Mouse (Mus musculus) midbrain, embryonic 13.5 days (tissue): ENCODE measurements around the gene Gpc6. TPM values are rescaled to one million over a fixed set of nuclear protein-coding genes. Genes with fewer than 3 reads are reported as not detected.

ENCODE experiments used
- ATAC-seq: fragments of 200-750 bp; cut with Nextera tagmentation; 2 replicates; pipeline ENCODE4 v1.8.0; 2017; ENCODE audit warnings: mild to moderate bottlenecking, moderate TSS enrichment, moderate library complexity
- H3K27ac ChIP-seq: fragments of 300-500 bp; sonication (generic); 2 replicates; pipeline ENCODE4 v1.5.1; 2015; ENCODE audit warnings: inconsistent platforms, mild to moderate bottlenecking, moderate library complexity
- H3K27me3 ChIP-seq: fragments of 300-500 bp; sonication (generic); 2 replicates; pipeline ENCODE4 v1.6.1; 2015; ENCODE audit warnings: mild to moderate bottlenecking, inconsistent platforms
- H3K36me3 ChIP-seq: fragments of 300-500 bp; sonication (generic); 2 replicates; pipeline ENCODE4 v1.6.1; 2015; ENCODE audit warnings: mild to moderate bottlenecking, inconsistent platforms
- H3K4me1 ChIP-seq: fragments of 300-500 bp; sonication (generic); replicated peaks from 2 replicates; pipeline ENCODE4 v1.6.1; 2015; ENCODE audit warnings: inconsistent platforms
- H3K4me2 ChIP-seq: fragments of 300-500 bp; sonication (generic); replicated peaks from 2 replicates; pipeline ENCODE4 v1.6.1; 2015; ENCODE audit warnings: moderate library complexity, mild to moderate bottlenecking, inconsistent platforms
- H3K4me3 ChIP-seq: fragments of 300-500 bp; sonication (generic); replicated peaks from 2 replicates; pipeline ENCODE4 v1.5.1; 2015; ENCODE audit warnings: mild to moderate bottlenecking, inconsistent platforms
- H3K9ac ChIP-seq: fragments of 300-500 bp; sonication (generic); replicated peaks from 2 replicates; pipeline ENCODE4 v1.6.1; 2015; ENCODE audit warnings: mild to moderate bottlenecking, inconsistent platforms
- H3K9me3 ChIP-seq: fragments of 300-500 bp; sonication (generic); 2 replicates; pipeline ENCODE4 v1.6.1; 2016; ENCODE audit warnings: mild to moderate bottlenecking, inconsistent platforms
- WGBS: fragments of 180-500 bp; shearing (Covaris S2); methylation state at CpG from one replicate; pipeline ENCODE4 v1.1.7; 2015; 5-methylcytosine and 5-hydroxymethylcytosine counted together
- polyA plus RNA-seq: library from polyadenylated mRNA; unstranded; fragments of >200 nt; fragmentation: Nextera tagmentation; extraction: Ambion mirVana; gene quantifications from 2 replicates; pipeline ENCODE4 v1.2.1, GENCODE M21; 2015

Gene Gpc6
- polyA plus RNA-seq, 1 experiment from 2014 or later: 20.8 TPM

DNA sequence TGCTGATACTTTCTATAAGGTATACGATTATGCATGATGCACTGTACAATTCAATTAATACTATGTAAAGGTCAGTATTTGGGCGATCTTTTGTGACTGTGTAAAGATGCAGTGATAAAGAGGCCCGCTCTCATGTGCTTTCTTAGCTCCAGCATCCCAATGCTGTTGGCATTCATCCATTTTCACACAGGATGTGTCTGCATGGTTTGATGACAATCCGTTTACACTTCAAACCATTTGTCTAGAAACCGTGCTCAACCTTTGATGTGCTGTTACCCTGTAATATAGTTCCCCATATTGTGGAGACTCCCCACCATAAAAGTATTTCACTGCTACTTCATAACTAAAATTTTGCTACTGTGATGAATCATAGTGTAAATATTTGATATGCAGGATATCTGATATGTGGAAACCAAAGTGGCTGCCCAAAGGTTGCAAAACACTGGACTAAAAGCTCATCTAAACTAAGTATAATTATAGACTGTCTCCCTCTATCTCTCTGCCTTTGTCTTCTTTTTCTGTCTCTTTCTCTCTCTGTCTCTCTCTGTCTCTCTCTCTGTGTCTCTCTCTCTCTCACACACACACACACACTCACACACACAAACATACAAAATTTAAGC is 97.2 kb downstream of the Gpc6 start:
- no peak overlapping the region for H3K4me3 ChIP-seq
- H3K27me3 ChIP-seq: no peaks in the 10 kb centered on the region
- no peak overlapping the region for H3K4me2 ChIP-seq
- peaks cover 11% of the 10 kb centered on the region for H3K4me1 ChIP-seq
- ATAC-seq: no peak
- no peak overlapping the region for H3K27ac ChIP-seq
- WGBS: 80% methylated on average over 5 of the region's 5 CpGs
- H3K9me3 ChIP-seq: no peaks in the 10 kb centered on the region
- no peaks in the 10 kb centered on the region for H3K36me3 ChIP-seq
- H3K9ac ChIP-seq: no peak overlapping the region

DNA sequence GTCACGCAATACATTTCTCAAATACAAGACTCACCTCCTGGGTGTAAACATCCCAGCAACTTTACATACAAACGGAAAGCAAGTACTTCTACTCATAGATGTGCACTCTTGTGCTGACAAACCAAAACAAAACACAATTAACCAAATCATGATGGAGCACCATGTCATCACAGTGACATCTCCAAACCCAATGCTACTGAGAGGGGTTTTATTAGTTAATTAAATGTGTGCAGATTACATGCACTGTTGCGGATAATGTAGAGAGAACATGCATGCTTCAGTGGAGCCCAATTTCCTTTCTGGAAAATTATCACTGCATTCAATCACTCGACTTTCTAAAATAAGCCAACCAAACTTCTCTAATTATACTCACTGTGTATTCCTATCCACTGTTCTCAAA is 109.0 kb downstream of the Gpc6 start:
- H3K27me3 ChIP-seq: no peaks in the 10 kb centered on the region
- ATAC-seq: no peak
- H3K9me3 ChIP-seq: no peaks in the 10 kb centered on the region
- H3K4me1 ChIP-seq: no peaks in the 10 kb centered on the region; the same call in 1 of the 2 replicates
- no peaks in the 10 kb centered on the region for H3K36me3 ChIP-seq
- WGBS: 68% methylated on average over 4 of the region's 4 CpGs
- no peak overlapping the region for H3K27ac ChIP-seq
- H3K4me3 ChIP-seq: no peak overlapping the region
- H3K4me2 ChIP-seq: no peak overlapping the region
- H3K9ac ChIP-seq: no peak overlapping the region

DNA sequence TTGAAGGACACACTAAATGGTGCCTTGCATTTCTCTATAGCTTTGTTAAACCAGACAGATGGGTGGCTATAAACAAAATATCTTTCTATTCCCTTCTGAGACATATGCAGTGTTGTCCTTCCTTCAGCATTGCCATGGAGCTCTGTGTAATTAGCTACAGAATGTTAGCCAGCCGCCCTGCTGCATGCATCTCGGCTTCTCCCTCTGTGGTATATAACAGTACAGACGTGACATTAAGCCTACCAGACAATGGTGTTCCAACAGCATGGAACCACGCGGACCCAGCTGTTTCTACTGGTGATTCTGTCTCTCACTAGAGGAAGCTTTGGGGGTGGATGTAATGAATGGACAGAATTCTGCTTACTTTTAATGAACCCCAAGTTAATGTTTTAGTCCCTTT is 115.9 kb downstream of the Gpc6 start:
- Histone ChIP-seq H3K27me3 (no peaks in the 10 kb centered on the region), H3K36me3 (no peaks in the 10 kb centered on the region), H3K27ac (no peak overlapping the region), H3K4me1 (no peaks in the 10 kb centered on the region), H3K4me3 (no peak overlapping the region), H3K9ac (no peak overlapping the region), H3K4me2 (no peak overlapping the region), H3K9me3 (no peaks in the 10 kb centered on the region)
- ATAC-seq: 0 out of 2 replicates have a peak, but pooled peaks have one; percentile 43
- 50% methylated on average over 5 of the region's 5 CpGs for WGBS

DNA sequence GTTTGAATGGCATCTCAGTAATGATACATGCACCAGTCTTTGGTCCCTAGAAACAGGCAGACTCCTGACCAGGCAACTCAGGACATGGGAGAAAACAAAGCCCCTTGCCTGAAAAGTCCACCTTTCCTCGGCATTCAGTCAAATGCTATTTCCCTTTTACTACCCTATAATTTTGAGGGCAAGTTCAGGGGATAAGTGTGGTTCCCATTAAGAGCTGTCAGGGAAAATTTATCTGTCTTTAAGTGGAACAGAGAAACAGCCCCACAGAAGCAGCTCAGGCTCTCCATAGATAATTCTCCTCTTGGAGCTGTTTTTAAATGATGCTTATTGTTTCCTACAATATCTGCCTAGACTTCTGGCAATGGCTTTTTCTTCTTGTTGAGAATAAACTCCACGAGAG is 123.8 kb downstream of the Gpc6 start:
- Histone ChIP-seq H3K4me1 (peaks cover 16% of the 10 kb centered on the region; the same call in 1 of the 2 replicates), H3K36me3 (no peaks in the 10 kb centered on the region), H3K9me3 (no peaks in the 10 kb centered on the region), H3K9ac (no peak overlapping the region), H3K4me3 (no peak overlapping the region), H3K4me2 (no peak overlapping the region), H3K27me3 (no peaks in the 10 kb centered on the region), H3K27ac (no peak overlapping the region)
- ATAC-seq: no peak
- WGBS: 81% methylated on average over 2 of the region's 2 CpGs

DNA sequence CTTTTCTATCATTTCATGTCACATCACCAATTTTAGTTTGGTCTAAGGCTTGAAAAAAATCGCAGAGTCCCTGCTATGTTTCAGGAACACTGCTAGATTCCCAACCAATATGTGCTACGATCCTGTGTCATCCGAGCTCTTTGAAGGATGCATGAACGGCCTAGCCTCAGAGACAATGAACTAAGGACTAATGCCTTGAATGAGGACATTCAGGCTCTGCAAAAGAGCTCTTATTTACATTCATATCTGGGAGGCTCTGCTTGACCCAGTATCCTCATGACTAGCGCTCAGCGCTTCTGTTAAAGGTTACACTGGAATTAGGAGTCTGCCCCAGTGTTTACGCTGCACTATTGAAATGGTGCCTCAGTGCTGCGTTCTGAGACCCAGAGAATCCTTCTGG is 125.8 kb downstream of the Gpc6 start:
- H3K4me1 ChIP-seq: peaks cover 16% of the 10 kb centered on the region; the same call in 1 of the 2 replicates
- H3K4me3 ChIP-seq: no peak overlapping the region
- H3K27ac ChIP-seq: no peak overlapping the region
- 41% methylated on average over 8 of the region's 8 CpGs for whole genome bisulfite sequencing
- H3K27me3 ChIP-seq: no peaks in the 10 kb centered on the region
- H3K9me3 ChIP-seq: no peaks in the 10 kb centered on the region
- H3K9ac ChIP-seq: no peak overlapping the region
- H3K36me3 ChIP-seq: no peaks in the 10 kb centered on the region
- ATAC-seq: no peak
- no peak overlapping the region for H3K4me2 ChIP-seq

DNA sequence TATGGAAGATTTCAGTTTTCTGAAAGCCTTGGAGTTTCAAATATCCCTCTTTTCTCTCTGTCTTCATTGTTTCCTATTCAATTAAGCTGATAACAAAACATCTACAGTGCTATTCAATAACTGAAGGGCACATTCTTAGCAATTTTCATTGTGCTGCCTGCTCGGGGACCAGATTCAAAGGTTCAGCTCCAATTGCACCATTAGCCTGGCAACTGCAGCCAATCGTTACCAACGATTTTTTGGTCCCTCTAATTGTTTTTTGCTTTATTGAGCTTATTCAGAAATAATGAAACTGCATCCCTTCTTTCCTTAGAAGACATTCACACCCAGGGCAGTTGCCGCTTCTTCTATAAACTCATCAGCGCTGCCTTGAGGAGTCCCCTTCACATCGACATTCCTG is 128.2 kb downstream of the Gpc6 start:
- H3K27ac ChIP-seq: no peak overlapping the region
- WGBS: 57% methylated on average over 6 of the region's 6 CpGs
- no peaks in the 10 kb centered on the region for H3K36me3 ChIP-seq
- H3K9me3 ChIP-seq: no peaks in the 10 kb centered on the region
- H3K27me3 ChIP-seq: no peaks in the 10 kb centered on the region
- ATAC-seq: no peak
- no peak overlapping the region for H3K4me3 ChIP-seq
- H3K4me1 ChIP-seq: peaks cover 16% of the 10 kb centered on the region; the same call in 1 of the 2 replicates
- H3K9ac ChIP-seq: no peak overlapping the region
- no peak overlapping the region for H3K4me2 ChIP-seq

DNA sequence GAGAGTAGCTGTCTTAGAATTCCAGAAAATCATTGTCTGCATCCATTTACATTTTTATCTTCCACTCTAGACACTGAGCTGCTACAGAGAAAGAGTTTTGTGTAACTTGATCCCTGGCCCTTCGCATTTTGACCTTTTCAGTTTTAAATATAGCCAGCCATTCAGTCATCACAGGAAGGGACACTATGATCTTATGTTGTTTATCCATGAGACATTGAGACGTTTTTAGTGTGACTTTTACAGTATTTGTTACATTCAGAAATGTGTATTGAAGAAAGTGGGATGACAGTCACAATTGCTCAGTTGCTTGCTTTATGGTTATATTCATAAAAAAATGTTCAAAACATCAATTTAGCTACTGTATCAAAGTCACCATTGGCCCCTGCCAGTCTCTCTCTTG is 130.0 kb downstream of the Gpc6 start:
- Histone ChIP-seq H3K27me3 (no peaks in the 10 kb centered on the region), H3K27ac (no peak overlapping the region), H3K9ac (no peak overlapping the region), H3K4me2 (no peak overlapping the region), H3K36me3 (no peaks in the 10 kb centered on the region), H3K4me1 (peaks cover 16% of the 10 kb centered on the region; the same call in 1 of the 2 replicates), H3K9me3 (no peaks in the 10 kb centered on the region), H3K4me3 (no peak overlapping the region)
- 75% methylated on average over 2 of the region's 2 CpGs for WGBS
- ATAC-seq: no peak

DNA sequence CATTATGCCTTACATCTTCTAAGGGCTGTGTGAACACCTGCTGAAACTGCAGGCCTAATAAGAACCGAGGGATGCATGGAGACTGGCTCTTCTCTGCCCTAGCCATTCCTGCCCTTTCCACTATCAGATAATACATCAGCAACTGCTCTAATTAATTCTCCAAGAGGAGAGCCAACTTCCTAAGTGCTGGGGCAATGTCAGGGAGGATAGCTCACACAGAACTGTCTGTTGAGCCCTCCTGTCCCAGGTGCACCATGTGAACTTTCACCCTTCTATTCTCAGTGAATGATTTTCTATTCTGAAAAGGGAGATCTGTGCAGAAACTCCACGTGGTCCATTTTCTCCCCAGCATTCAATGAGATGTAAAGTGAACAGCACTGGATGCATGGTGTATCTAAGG is 136.0 kb downstream of the Gpc6 start:
- Histone ChIP-seq H3K36me3 (no peaks in the 10 kb centered on the region), H3K27me3 (no peaks in the 10 kb centered on the region), H3K9ac (no peak overlapping the region), H3K4me2 (no peak overlapping the region), H3K9me3 (no peaks in the 10 kb centered on the region), H3K4me1 (0 out of 2 replicates have a peak, but pooled peaks cover 4% of the 10 kb centered on the region), H3K27ac (no peak overlapping the region), H3K4me3 (no peak overlapping the region)
- peak; percentile 37; the same call in 1 of the 2 replicates for ATAC-seq
- 28% methylated on average over 2 of the region's 2 CpGs for WGBS

DNA sequence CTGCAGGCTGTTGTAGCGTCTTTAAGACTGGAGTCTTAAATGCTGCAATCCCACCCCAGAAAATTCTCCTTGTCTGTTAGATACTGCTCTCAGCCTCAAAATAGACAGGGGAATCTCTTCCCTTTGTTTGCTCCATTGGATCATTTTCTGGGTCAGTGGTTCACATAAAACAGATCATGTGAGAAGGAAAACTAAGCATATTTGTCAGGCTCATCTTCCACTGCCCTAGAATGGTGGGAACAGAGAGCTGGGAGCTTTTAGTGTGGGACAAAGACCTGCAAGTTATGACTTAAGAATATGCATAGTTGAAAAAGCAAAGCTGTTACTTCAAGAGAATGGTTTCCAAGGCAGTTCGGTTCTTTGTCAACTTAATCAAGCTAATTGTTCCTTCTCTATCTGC is 136.4 kb downstream of the Gpc6 start:
- Histone ChIP-seq H3K4me1 (0 out of 2 replicates have a peak, but pooled peaks cover 4% of the 10 kb centered on the region), H3K36me3 (no peaks in the 10 kb centered on the region), H3K4me2 (no peak overlapping the region), H3K9ac (no peak overlapping the region), H3K27ac (no peak overlapping the region), H3K4me3 (no peak overlapping the region), H3K9me3 (no peaks in the 10 kb centered on the region), H3K27me3 (no peaks in the 10 kb centered on the region)
- 34% methylated on average over 2 of the region's 2 CpGs for WGBS
- no peak for ATAC-seq

DNA sequence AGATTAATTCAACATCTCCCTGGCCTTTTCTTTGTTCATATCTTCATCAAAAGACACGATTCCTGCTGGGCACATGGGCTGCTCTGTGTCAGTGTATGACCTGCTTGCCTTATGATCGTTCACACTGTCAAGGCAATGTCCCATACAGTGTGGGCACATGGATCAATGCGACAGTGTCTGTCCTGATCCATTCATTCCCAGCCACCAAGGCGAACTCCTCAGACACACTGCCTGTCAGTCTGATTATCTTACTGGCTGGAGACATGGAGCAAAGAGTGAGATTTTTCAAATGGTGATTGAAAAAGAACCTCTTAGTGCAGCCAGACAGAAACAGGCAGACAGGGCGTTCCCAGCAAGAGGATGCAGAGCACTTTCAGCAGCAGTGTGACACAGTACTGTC is 143.1 kb downstream of the Gpc6 start:
- Histone ChIP-seq H3K9ac (no peak overlapping the region), H3K36me3 (no peaks in the 10 kb centered on the region), H3K4me2 (no peak overlapping the region), H3K9me3 (no peaks in the 10 kb centered on the region), H3K27me3 (no peaks in the 10 kb centered on the region), H3K27ac (no peak overlapping the region), H3K4me1 (peaks cover 6% of the 10 kb centered on the region; the same call in 1 of the 2 replicates), H3K4me3 (no peak overlapping the region)
- peak; percentile 92 for ATAC-seq
- 38% methylated on average over 5 of the region's 5 CpGs for WGBS

DNA sequence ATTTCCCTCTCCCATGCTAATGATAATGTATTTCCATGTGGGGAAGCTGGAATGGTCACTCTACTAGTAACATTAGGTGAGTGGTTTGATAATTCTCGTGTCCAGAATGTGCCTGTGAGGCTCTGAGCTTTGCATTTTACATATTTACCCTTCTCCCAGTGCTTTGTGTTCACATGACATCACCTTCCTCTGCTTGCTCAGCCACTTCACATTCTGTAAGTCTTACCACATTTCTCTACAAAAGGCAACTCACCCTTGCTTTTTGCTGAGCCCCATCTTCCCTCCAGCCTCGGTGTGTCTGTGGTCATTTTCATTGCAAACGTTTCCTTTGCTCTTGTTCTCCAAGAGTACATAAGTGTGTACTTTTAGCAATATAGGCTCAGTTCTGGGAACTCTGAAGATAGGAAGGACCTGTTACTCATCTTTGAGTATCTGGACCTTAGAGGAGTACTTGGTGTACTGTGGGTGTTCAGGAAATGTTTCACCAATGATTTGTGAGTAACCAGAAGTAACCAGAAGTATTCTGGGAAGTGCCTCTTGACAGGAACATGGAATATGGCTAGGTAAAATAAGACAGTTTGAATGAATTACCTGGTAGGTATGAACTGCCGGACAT is 145.5 kb downstream of the Gpc6 start:
- H3K36me3 ChIP-seq: no peaks in the 10 kb centered on the region
- WGBS: 94% methylated on average over 4 of the region's 4 CpGs
- no peak overlapping the region for H3K4me3 ChIP-seq
- no peak for ATAC-seq
- H3K27me3 ChIP-seq: no peaks in the 10 kb centered on the region
- H3K4me2 ChIP-seq: no peak overlapping the region
- no peak overlapping the region for H3K27ac ChIP-seq
- no peaks in the 10 kb centered on the region for H3K9me3 ChIP-seq
- peaks cover 6% of the 10 kb centered on the region; the same call in 1 of the 2 replicates for H3K4me1 ChIP-seq
- no peak overlapping the region for H3K9ac ChIP-seq

DNA sequence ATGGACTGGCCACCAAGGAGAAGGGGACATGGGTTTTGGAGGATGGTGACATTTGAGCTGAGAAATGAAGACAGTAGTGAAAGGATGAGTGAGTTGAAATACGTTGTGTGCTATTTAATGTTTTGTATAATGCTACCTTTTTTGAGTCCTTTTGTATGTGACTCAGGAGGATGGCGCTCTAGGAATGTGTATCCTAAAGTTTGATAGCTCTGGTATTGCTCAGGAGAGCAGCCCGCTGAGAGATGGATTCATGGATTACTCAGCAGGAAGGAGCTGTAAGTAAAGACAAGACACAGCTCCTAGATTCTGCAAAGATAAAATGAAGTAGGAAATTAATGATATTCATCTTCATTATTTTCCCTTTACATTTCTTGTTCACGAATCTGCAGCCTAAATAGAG is 168.5 kb downstream of the Gpc6 start:
- Histone ChIP-seq H3K9me3 (no peaks in the 10 kb centered on the region), H3K27me3 (no peaks in the 10 kb centered on the region), H3K9ac (no peak overlapping the region), H3K4me3 (no peak overlapping the region), H3K27ac (no peak overlapping the region), H3K36me3 (no peaks in the 10 kb centered on the region), H3K4me2 (no peak overlapping the region), H3K4me1 (no peaks in the 10 kb centered on the region)
- no peak for ATAC-seq
- WGBS: 87% methylated on average over 4 of the region's 4 CpGs

DNA sequence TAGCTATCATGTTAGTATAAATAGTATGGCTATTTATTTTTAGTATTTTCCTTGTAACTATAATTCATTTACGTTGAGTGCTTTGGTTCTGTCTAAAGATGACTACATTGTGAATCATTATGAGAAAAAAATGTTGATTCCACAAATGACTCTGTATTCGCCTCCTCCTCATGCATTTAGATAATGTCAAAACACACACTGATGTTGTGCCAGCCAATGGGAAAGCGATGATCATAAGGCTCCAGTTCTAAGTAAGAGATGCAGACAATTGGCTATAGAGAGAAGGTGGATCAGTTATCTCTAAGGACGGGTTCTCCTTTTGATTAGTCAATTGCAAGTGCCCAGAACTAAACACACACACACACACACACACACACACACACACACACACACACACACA is 181.8 kb downstream of the Gpc6 start:
- H3K36me3 ChIP-seq: no peaks in the 10 kb centered on the region
- no peak overlapping the region for H3K4me3 ChIP-seq
- 95% methylated on average over 4 of the region's 4 CpGs for WGBS
- no peak for ATAC-seq
- no peak overlapping the region for H3K9ac ChIP-seq
- no peak overlapping the region for H3K4me2 ChIP-seq
- no peaks in the 10 kb centered on the region for H3K27me3 ChIP-seq
- H3K9me3 ChIP-seq: no peaks in the 10 kb centered on the region
- no peaks in the 10 kb centered on the region for H3K4me1 ChIP-seq
- H3K27ac ChIP-seq: no peak overlapping the region
